Mouse (Mus musculus): Measurements from ENCODE around the gene Smpdl3b.

GRCm38 (mm10) chr4:132785228-132785627 lies 28.2 kb upstream of the Smpdl3b start:
- TF ChIP-seq CTCF (IDR thresholded peaks at IDR 0.05; ENCODE audit: low read depth) (no peak), EP300 (optimal IDR thresholded peaks at IDR 0.05) (no peak)
